Mouse (Mus musculus) frontal cortex, postnatal 10 days (tissue): ENCODE results near the gene Mucl3.

Experiments
- DNase-seq, 2 experiments: peaks; one replicate each; pipeline ENCODE4 v3.0.0; 2022; ENCODE audit warnings: low spot score in 2 of 2, mixed read lengths in 1 of 2

Gene Mucl3

GRCm38 (mm10) chr17:35643609-35644236 lies at the start of gene Mucl3:
Gene Mucl3, minus strand, starts transcription at chr17:35643695.
- DNase-seq, result no peak

GRCm38 (mm10) chr17:35692368-35692767 lies 48.9 kb upstream of the Mucl3 start:
- DNase-seq, result no peak

- DNase-seq, result no peak
These were observed 48.3 kb upstream of the Mucl3 start for GRCm38 (mm10) chr17:35691811-35692210.

- no peak for DNase-seq
These were observed 46.6 kb upstream of the Mucl3 start for GRCm38 (mm10) chr17:35689936-35690645.

- DNase-seq, result no peak
These were observed 45.1 kb upstream of the Mucl3 start for GRCm38 (mm10) chr17:35688347-35689175.

GRCm38 (mm10) chr17:35685061-35685460 lies 41.6 kb upstream of the Mucl3 start:
- DNase-seq, result peak in 1 of 2 experiments; percentile 15

GRCm38 (mm10) chr17:35681986-35682385 lies 38.5 kb upstream of the Mucl3 start:
- DNase-seq, result no peak

GRCm38 (mm10) chr17:35680591-35680990 lies 37.1 kb upstream of the Mucl3 start:
- DNase-seq, result no peak

GRCm38 (mm10) chr17:35673416-35674035 lies 30.0 kb upstream of the Mucl3 start, which contains the start of gene Gtf2h4:
Gene Gtf2h4, minus strand, starts transcription at chr17:35673739.
- DNase-seq, result peak; percentile 86

GRCm38 (mm10) chr17:35672527-35672926 lies 29.0 kb upstream of the Mucl3 start:
- no peak for DNase-seq

- no peak for DNase-seq
These were observed 28.4 kb upstream of the Mucl3 start for GRCm38 (mm10) chr17:35671846-35672245.

GRCm38 (mm10) chr17:35669731-35670130 lies 26.2 kb upstream of the Mucl3 start:
- DNase-seq, result no peak

- peak; percentile 94 to 97 for DNase-seq
These were observed 24.0 kb upstream of the Mucl3 start, which contains the start of gene Vars2 for GRCm38 (mm10) chr17:35667334-35668065. Gene Vars2, minus strand, starts transcription at chr17:35667592.

- no peak for DNase-seq
These were observed 23.4 kb upstream of the Mucl3 start for GRCm38 (mm10) chr17:35666851-35667256.

GRCm38 (mm10) chr17:35665957-35666515 lies 22.5 kb upstream of the Mucl3 start:
- DNase-seq, result no peak

GRCm38 (mm10) chr17:35653086-35653485 lies 9.6 kb upstream of the Mucl3 start:
- no peak for DNase-seq

- DNase-seq, result no peak
These were observed 5.9 kb upstream of the Mucl3 start for GRCm38 (mm10) chr17:35649429-35649828.

GRCm38 (mm10) chr17:35639352-35639751 lies 4.1 kb downstream of the Mucl3 start:
- DNase-seq, result no peak

- peak; percentile 45 to 49 for DNase-seq
These were observed 4.9 kb downstream of the Mucl3 start for GRCm38 (mm10) chr17:35638475-35639190.

- peak in 1 of 2 experiments; percentile 50 for DNase-seq
These were observed 7.1 kb downstream of the Mucl3 start for GRCm38 (mm10) chr17:35636363-35636762.
